Mouse (Mus musculus): ENCODE results near the gene Clca4b. TPM values are rescaled to one million over a fixed set of nuclear protein-coding genes. Genes with fewer than 3 reads are reported as not detected.
"Not testable (repeated sequence)": the region's sequence is repeated elsewhere in the genome, so short reads cannot be mapped to it uniquely, and the experiment has no call there.

The Clca4b gene
- not detected for total RNA-seq (2021)
- long read RNA-seq, experiment 1 = 0 reads
- long read RNA-seq, experiment 2 = 0 reads

DNA sequence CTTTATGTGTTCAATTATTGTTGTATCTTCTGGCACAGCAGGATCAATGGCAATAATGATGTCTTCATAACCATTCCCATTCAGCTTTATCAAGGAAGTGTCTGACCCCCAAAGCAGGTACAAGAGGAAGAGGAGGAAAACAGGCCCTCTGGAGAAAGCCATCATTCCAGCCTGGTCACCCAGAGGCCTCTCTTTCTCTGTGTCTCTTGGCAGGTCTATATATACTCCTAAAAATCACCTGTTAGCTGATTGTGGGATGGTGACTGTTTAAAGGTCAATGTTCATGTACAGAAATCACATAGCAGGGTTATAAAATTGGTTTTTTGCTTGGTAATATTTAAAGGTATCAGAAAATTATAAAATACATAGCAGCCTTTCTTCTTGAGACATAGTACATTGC is at the start of gene Clca4b:
Gene Clca4b, minus strand, starts transcription at position 195 of the 400 bp plus-strand sequence.
- no peak for DNase-seq (ENCODE audit: low spot score in 2 of 2)
- intact Hi-C loops (cut with DNase I) = no loop called here

GRCm38 (mm10) chr3:144980551-144980950 is 48.2 kb upstream of the Clca4b start:
- intact Hi-C loops (cut with DNase I) = no loop called here
- no peak for DNase-seq (ENCODE audit: low spot score in 2 of 2)

DNA sequence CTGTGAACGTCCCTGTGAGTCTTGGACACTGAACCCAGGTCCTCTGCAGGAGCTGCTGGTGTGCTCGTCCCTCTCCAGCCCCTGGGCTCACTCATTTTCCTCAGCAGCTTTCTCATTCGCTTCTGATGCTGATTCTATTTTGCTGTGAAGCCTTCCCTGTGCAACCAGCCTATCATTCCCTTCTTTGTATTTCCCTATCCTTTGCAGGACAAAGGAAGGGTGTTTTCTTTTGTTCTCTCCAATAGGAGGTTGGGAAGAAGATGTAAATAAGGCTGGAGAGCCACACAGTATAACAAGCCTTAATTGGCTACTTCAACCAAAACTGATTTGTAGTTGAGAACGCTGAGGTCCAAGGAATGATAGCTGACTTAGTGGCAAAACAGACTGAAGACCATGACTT is 45.3 kb upstream of the Clca4b start:
- no peak for DNase-seq (ENCODE audit: low spot score in 2 of 2)
- intact Hi-C loops (cut with DNase I) = no loop called here

- no peak for DNase-seq (ENCODE audit: low spot score in 2 of 2)
- intact Hi-C loops (cut with DNase I) = no loop called here
Observed at GRCm38 (mm10) chr3:144976091-144976490, 43.8 kb upstream of the Clca4b start.

- no peak for DNase-seq (ENCODE audit: low spot score in 2 of 2)
- intact Hi-C loops (cut with DNase I) = no loop called here
Observed at GRCm38 (mm10) chr3:144974945-144975344, 42.6 kb upstream of the Clca4b start, which contains the start of gene Clca4a. Gene Clca4a (minus strand): TSS chr3:144975045.

DNA sequence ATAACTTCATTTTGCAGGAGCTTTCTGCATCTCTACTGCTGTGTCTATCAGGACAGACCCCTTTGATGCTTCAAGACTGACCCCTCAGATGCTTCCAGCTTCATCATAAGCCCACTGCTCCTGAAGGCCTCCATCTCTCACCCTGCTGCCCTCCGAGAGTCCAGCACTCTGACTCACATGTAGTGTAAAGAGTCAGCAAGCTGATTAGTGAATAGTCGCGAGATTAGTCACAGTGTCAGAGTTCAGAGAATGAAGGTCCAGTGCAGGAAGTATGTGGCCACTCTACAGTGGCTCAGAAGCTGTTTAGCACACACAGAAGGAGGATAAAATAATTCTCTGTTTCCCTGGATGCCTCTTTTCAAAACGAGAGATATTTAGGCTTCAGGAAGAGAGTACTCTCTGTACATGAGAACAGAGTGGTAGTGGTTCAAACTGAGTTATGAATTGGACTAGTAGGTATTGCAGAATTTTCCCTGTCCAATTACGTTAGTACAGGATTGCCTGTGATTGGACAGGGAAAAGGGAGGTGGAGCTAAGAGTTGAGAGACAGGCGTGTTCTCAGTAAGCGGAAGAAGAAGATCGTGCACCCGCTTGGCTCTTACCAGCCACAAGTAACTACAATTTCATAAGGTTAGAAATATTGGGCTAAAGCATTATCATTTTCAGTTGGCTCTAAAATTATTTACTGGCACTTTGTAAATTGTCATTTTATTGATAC is 39.4 kb upstream of the Clca4b start:
- no peak for DNase-seq (ENCODE audit: low spot score in 2 of 2)
- intact Hi-C loops (cut with DNase I) = no loop called here

DNA sequence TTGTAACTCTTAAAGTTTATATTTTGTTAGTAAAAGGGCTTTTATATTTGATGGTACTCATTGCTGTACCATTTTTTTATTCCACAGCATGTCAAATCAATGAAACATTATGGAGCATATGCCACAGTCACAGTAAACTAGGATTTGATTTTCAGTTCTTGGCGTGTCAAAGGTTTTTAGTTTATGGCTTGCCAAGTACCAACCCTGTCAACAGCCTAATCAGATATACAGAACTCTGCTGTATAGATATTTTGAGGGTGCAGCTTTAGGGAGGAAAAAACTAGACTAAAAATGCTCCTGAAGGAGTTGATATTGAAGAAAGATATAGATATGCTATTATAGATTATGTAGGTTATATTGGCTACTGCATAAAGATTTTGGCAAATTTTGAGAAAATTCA is 37.4 kb upstream of the Clca4b start:
- DNase-seq (ENCODE audit: low spot score in 2 of 2) = no peak
- intact Hi-C loops (cut with DNase I) = no loop called here

DNA sequence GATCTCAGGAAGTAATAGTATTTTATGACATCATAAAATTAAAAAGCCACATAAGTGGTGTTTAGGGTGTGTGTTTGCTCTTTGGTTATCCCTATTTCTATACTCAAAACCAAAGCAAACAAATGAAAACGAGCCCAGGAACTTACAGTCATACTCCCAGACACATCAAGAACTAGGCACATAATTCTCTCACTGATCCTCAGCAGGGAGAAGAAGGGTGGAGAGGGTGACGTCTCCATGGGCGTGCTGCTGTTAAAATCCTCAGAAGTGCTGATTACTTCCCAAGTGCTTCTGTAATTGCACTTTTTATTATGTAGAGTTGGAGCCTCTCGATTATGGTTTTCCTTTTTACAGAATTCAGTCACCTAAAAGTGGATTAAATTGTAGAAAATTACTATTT is 33.7 kb upstream of the Clca4b start:
- intact Hi-C loops (cut with DNase I) = no loop called here
- no peak for DNase-seq (ENCODE audit: low spot score in 2 of 2)

DNA sequence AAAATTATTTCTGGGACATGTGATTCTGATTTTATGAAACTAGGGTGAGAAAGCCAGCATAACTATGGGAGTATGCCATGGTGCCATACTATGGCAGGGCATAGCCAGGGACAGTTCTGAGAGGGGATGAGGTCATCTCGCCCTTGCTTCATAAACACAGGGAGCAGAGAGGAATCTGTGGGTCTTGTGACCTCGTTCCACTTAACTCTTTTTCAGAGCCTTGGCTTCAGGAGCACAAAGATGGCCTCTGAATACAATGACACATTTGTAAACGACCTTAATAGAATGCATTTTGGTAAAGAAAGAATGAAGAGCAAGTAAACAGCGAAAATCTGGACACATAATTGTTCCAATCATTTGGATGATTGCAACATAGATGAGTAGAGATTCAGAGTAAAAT is 18.5 kb upstream of the Clca4b start:
- no peak for DNase-seq (ENCODE audit: low spot score in 2 of 2)
- intact Hi-C loops (cut with DNase I) = no loop called here

GRCm38 (mm10) chr3:144947376-144947775 is 15.0 kb upstream of the Clca4b start:
- intact Hi-C loops (cut with DNase I); DNase-seq (ENCODE audit: low spot score in 2 of 2): not testable (repeated sequence)

DNA sequence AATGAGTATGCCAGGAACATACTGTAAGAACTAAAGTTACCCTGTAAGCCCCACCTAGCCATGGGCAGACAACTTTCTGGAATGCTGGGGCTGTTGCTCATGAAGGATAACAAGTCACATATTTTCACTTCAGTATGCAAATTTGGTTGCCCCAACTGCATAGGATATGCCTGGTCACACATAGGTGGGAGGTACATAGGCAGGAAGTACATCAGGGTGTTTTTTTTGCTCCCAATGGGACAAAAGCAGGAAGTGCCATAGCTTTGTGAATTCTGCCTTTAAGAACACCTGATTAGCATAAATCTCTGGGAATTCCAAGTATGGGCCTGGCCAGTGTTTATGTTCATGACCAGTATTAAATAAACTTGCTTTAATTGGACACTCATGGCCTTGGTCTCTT is 1.3 kb upstream of the Clca4b start:
- DNase-seq (ENCODE audit: low spot score in 2 of 2); intact Hi-C loops (cut with DNase I): not testable (repeated sequence)

GRCm38 (mm10) chr3:144933011-144933491 is 722 bp upstream of the Clca4b start:
- intact Hi-C loops (cut with DNase I) = no loop called here
- no peak for DNase-seq (ENCODE audit: low spot score in 2 of 2)

DNA sequence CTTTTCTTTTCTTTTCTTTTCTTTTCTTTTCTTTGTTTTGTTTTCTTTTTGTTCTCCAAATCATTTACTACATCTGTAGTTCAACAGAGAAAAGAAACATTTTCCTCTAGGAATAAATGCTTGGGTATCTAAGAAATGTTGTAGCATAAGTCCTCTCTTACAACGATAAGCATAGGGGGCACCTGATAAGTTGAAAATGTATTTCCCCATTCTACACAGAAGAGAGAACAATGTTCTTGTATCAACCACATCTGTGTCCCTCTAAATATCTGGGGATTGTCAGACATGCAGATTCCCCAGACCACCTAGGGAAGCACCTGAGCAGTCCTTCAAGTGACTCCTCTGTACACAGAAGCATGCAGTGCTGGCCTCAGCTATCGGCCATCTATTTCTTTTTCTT is 18.3 kb downstream of the Clca4b start:
- no peak for DNase-seq (ENCODE audit: low spot score in 2 of 2)
- intact Hi-C loops (cut with DNase I) = no loop called here

GRCm38 (mm10) chr3:144897042-144897678 is 35.2 kb downstream of the Clca4b start:
- DNase-seq (ENCODE audit: low spot score in 2 of 2) = no peak
- intact Hi-C loops (cut with DNase I) = no loop called here

- intact Hi-C loops (cut with DNase I) = no loop called here
Observed at GRCm38 (mm10) chr3:144890246-144890758, 42.0 kb downstream of the Clca4b start.

GRCm38 (mm10) chr3:144886957-144887356 is 45.4 kb downstream of the Clca4b start:
- DNase-seq (ENCODE audit: low spot score in 2 of 2) = no peak
- intact Hi-C loops (cut with DNase I) = no loop called here

More at GRCm38 (mm10) chr3:144890246-144890758, 42.0 kb downstream of the Clca4b start:
- DNase-seq (ENCODE audit: low spot score in 2 of 2) = no peak

DNA sequence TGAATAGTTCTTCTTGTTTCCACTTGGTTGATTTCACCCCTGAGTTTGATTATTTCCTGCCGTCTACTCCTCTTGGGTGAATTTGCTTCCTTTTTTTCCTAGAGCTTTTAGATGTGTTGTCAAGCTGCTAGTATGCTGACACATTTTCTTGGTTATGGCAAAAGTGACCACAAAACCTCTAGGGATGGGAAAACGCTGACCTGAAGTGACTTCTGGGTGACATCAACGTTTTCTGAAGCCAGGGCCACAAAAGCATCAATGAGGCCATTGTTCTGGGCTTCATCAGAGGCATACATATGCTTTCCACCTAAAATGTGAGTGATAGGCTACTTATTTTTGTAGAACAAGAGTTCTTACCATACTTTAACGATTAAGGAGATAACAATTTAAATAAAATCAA is 60.3 kb downstream of the Clca4b start:
- DNase-seq (ENCODE audit: low spot score in 2 of 2); intact Hi-C loops (cut with DNase I): not testable (repeated sequence)

Data from left cerebral cortex, postnatal 14 days (tissue).